Mouse (Mus musculus): ENCODE results near the gene Pusl1. TPM values are rescaled to one million over a fixed set of nuclear protein-coding genes. Genes with fewer than 3 reads are reported as not detected.

Gene Pusl1
- total and polyA plus RNA-seq, 2 experiments from 2014 or later, result 54.3 to 95.9 TPM

DNA sequence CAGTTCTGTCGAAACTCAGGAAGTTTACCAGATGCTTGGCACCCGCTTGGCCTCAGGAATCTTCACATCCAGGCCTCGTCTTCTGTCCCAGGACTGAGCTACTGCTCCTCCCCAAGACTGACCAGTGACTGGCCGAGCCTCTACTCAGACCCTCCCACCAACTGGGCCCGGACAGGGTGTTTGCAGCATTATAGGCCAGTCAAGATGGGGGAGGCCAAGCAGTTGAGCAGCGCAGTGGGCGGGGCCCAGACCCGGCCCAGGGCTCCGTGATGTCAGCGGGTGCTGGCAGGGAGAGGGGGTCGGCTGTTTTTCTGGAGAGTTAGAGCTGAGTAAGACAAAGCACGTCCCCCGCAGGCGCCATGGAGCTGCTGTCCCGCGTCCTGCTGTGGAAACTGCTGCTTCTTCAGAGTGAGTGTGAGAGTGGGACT, 52.1 kb downstream of the Pusl1 start, which contains the start of gene Mxra8:
TSS of gene Mxra8 (plus strand) at position 198 of the 428 bp plus-strand sequence.
- Histone ChIP-seq H3K9me3 (ENCODE audit: low read length) (no peaks in the 10 kb centered on the region), H3K4me1 (ENCODE audit: insufficient read depth, low read length) (no peaks in the 10 kb centered on the region; the same call in 1 of the 2 replicates), H3K36me3 (ENCODE audit: insufficient read depth, low read length) (peaks cover 7% of the 10 kb centered on the region; the same call in 1 of the 2 replicates), H3K9ac (replicated peaks; ENCODE audit: low read length, poor library complexity, severe bottlenecking) (peak within 1 kb of the TSS; percentile 24; the same call in 1 of the 2 replicates), H3K27me3 (ENCODE audit: insufficient read depth, low read length) (peaks cover 7% of the 10 kb centered on the region), H3K4me3 (ENCODE audit: low read depth, low read length) (peak within 1 kb of the TSS; percentile 30; the same call in 1 of the 2 replicates), H3K27ac (ENCODE audit: low read depth, low read length) (peak within 1 kb of the TSS; percentile 43; the same call in 1 of the 2 replicates), H3K4me2 (ENCODE audit: low read depth, low read length, poor library complexity, severe bottlenecking) (peak within 1 kb of the TSS; percentile 53)
- WGBS, result 7% methylated on average over 16 of the region's 16 CpGs
- DNase-seq (ENCODE audit: low spot score) (peak; percentile 56), ATAC-seq (ENCODE audit: low FRiP score) (peak; percentile 42; the same call in 1 of the 2 replicates)
- no peak for TF ChIP-seq CTCF (IDR thresholded peaks at IDR 0.05)

DNA sequence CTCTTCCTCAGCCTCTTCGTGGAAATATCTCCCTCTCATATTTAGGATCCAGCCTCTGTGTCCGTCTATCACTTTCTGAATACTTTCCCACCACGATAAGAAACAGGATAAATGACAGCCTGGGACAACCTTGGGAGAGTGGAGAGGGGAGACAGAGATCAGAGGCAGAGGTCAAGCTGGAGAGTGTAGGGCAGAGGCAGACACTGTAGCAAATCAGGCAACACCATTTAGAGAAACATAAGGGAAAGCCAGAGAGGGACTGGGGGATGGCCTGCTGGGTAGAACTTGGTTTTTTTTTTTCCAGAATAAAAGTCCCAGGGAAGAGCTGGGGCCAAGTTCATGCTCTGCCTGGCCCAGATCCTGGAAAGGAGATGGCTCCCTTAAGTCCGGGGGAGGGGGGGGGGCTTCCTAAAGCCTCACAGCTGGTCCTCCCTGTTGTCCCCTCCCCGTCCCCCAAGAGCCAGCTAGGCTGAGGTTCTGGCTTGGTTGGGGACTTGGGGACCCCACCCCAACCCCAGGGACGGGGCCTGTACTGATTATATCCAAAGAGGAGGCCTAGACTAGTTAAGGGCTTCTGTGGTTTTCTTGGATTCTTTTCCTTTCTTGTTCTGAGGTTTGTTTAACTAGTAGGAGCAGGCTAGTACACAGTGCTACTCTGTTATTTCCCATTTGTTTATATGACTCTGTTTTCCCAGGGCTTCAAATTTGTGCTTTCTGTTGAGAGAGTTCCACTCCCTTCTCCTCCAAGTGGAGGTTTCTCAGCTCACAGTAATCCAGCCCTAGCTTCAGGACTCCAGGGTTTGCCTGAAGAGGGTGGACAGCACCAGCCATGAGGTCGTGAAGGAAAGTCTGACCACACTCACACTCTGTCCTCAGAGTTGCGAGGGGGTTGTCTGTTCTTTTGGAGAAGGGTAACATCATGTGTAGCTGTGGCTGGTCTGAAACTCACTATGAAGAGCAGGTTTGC, 53.1 kb downstream of the Pusl1 start:
- H3K9ac ChIP-seq (replicated peaks; ENCODE audit: low read length, poor library complexity, severe bottlenecking), result no peak overlapping the region
- H3K27ac ChIP-seq (ENCODE audit: low read depth, low read length), result peak overlapping the region; percentile 43; the same call in 1 of the 2 replicates
- H3K9me3 ChIP-seq (ENCODE audit: low read length), result no peaks in the 10 kb centered on the region
- H3K4me2 ChIP-seq (ENCODE audit: low read depth, low read length, poor library complexity, severe bottlenecking), result no peak overlapping the region
- no peak for ATAC-seq (ENCODE audit: low FRiP score)
- no peaks in the 10 kb centered on the region; the same call in 1 of the 2 replicates for H3K4me1 ChIP-seq (ENCODE audit: insufficient read depth, low read length)
- H3K36me3 ChIP-seq (ENCODE audit: insufficient read depth, low read length), result peaks cover 7% of the 10 kb centered on the region; the same call in 1 of the 2 replicates
- H3K4me3 ChIP-seq (ENCODE audit: low read depth, low read length), result no peak overlapping the region
- no peak for DNase-seq (ENCODE audit: low spot score)
- TF ChIP-seq CTCF (IDR thresholded peaks at IDR 0.05), result no peak
- 58% methylated on average over 8 of the region's 8 CpGs for WGBS
- peaks cover 7% of the 10 kb centered on the region for H3K27me3 ChIP-seq (ENCODE audit: insufficient read depth, low read length)

Small RNA genes within 50 kb of the gene (microRNA-seq; reads per million reads assigned to microRNA genes)
- not detected for gene Gm22991 (ENCODE audit: borderline number of aligned reads)

Other genes starting within 250 kb of the Pusl1 start
- not detected in 2 replicates for gene Gm10563, start 246.4 kb downstream of the Pusl1 start, total RNA-seq (2014; rRNA removed)
- not detected in 2 replicates for gene Gm10563, start 246.4 kb downstream of the Pusl1 start, polyA plus RNA-seq (2015; fragmentation: Nextera tagmentation; extraction: Ambion mirVana)
- 4.1 and 6.4 TPM in 2 replicates for gene Mmp23, start 238.4 kb downstream of the Pusl1 start, total RNA-seq (2014; rRNA removed)
- gene Mmp23, start 238.4 kb downstream of the Pusl1 start, polyA plus RNA-seq (2015; fragmentation: Nextera tagmentation; extraction: Ambion mirVana), result 4.4 and 5.6 TPM in 2 replicates
- gene Mib2, start 222.6 kb downstream of the Pusl1 start, total RNA-seq (2014; rRNA removed), result 115 and 118 TPM in 2 replicates
- gene Mib2, start 222.6 kb downstream of the Pusl1 start, polyA plus RNA-seq (2015; fragmentation: Nextera tagmentation; extraction: Ambion mirVana), result 49.3 and 49.5 TPM in 2 replicates
- gene Fndc10, start 197.4 kb downstream of the Pusl1 start, total RNA-seq (2014; rRNA removed), result 43.8 and 46.4 TPM in 2 replicates
- 24.3 and 27.4 TPM in 2 replicates for gene Fndc10, start 197.4 kb downstream of the Pusl1 start, polyA plus RNA-seq (2015; fragmentation: Nextera tagmentation; extraction: Ambion mirVana)
- gene Ssu72, start 187.0 kb downstream of the Pusl1 start, total RNA-seq (2014; rRNA removed), result 84.1 and 90.7 TPM in 2 replicates
- 152 and 153 TPM in 2 replicates for gene Ssu72, start 187.0 kb downstream of the Pusl1 start, polyA plus RNA-seq (2015; fragmentation: Nextera tagmentation; extraction: Ambion mirVana)
- 51.0 and 78.0 TPM in 2 replicates for gene Tmem240, start 157.0 kb downstream of the Pusl1 start, total RNA-seq (2014; rRNA removed)
- gene Tmem240, start 157.0 kb downstream of the Pusl1 start, polyA plus RNA-seq (2015; fragmentation: Nextera tagmentation; extraction: Ambion mirVana), result 34.9 and 37.9 TPM in 2 replicates
- 52.6 and 69.1 TPM in 2 replicates for gene Atad3a, start 130.7 kb downstream of the Pusl1 start, total RNA-seq (2014; rRNA removed)
- 65.9 and 69.9 TPM in 2 replicates for gene Atad3a, start 130.7 kb downstream of the Pusl1 start, polyA plus RNA-seq (2015; fragmentation: Nextera tagmentation; extraction: Ambion mirVana)
- 42.1 and 42.5 TPM in 2 replicates for gene Vwa1, start 117.1 kb downstream of the Pusl1 start, total RNA-seq (2014; rRNA removed)
- gene Vwa1, start 117.1 kb downstream of the Pusl1 start, polyA plus RNA-seq (2015; fragmentation: Nextera tagmentation; extraction: Ambion mirVana), result 25.5 and 28.7 TPM in 2 replicates
- gene Tmem88b, start 105.9 kb downstream of the Pusl1 start, total RNA-seq (2014; rRNA removed), result 0.66 and 1.6 TPM in 2 replicates
- 0.56 and 0.65 TPM in 2 replicates for gene Tmem88b, start 105.9 kb downstream of the Pusl1 start, polyA plus RNA-seq (2015; fragmentation: Nextera tagmentation; extraction: Ambion mirVana)
- not detected in 2 replicates for gene Ankrd65, start 101.3 kb downstream of the Pusl1 start, total RNA-seq (2014; rRNA removed)
- not detected in 2 replicates for gene Ankrd65, start 101.3 kb downstream of the Pusl1 start, polyA plus RNA-seq (2015; fragmentation: Nextera tagmentation; extraction: Ambion mirVana)
- gene Mrpl20, start 88.9 kb downstream of the Pusl1 start, total RNA-seq (2014; rRNA removed), result 111 and 123 TPM in 2 replicates
- gene Mrpl20, start 88.9 kb downstream of the Pusl1 start, polyA plus RNA-seq (2015; fragmentation: Nextera tagmentation; extraction: Ambion mirVana), result 279 and 316 TPM in 2 replicates
- gene Ccnl2, start 79.3 kb downstream of the Pusl1 start, total RNA-seq (2014; rRNA removed), result 66.3 and 112 TPM in 2 replicates
- 78.6 and 88.8 TPM in 2 replicates for gene Ccnl2, start 79.3 kb downstream of the Pusl1 start, polyA plus RNA-seq (2015; fragmentation: Nextera tagmentation; extraction: Ambion mirVana)
- gene Aurkaip1, start 60.5 kb downstream of the Pusl1 start, total RNA-seq (2014; rRNA removed), result 90.9 and 102 TPM in 2 replicates
- gene Aurkaip1, start 60.5 kb downstream of the Pusl1 start, polyA plus RNA-seq (2015; fragmentation: Nextera tagmentation; extraction: Ambion mirVana), result 155 and 158 TPM in 2 replicates
- 35.5 and 37.2 TPM in 2 replicates for gene Mxra8, start 52.1 kb downstream of the Pusl1 start, total RNA-seq (2014; rRNA removed)
- 27.2 and 32.7 TPM in 2 replicates for gene Mxra8, start 52.1 kb downstream of the Pusl1 start, polyA plus RNA-seq (2015; fragmentation: Nextera tagmentation; extraction: Ambion mirVana)
- 141 and 156 TPM in 2 replicates for gene Dvl1, start 44.4 kb downstream of the Pusl1 start, total RNA-seq (2014; rRNA removed)
- 17.5 TPM in 2 replicates for gene Dvl1, start 44.4 kb downstream of the Pusl1 start, polyA plus RNA-seq (2015; fragmentation: Nextera tagmentation; extraction: Ambion mirVana)
- 0.38 and 1.2 TPM in 2 replicates for gene Tas1r3, start 28.4 kb downstream of the Pusl1 start, total RNA-seq (2014; rRNA removed)
- gene Tas1r3, start 28.4 kb downstream of the Pusl1 start, polyA plus RNA-seq (2015; fragmentation: Nextera tagmentation; extraction: Ambion mirVana), result 0.12 and 0.22 TPM in 2 replicates
- gene Cptp, start 22.3 kb downstream of the Pusl1 start, total RNA-seq (2014; rRNA removed), result 35.3 and 43.7 TPM in 2 replicates
- 27.3 and 32.1 TPM in 2 replicates for gene Cptp, start 22.3 kb downstream of the Pusl1 start, polyA plus RNA-seq (2015; fragmentation: Nextera tagmentation; extraction: Ambion mirVana)
- gene Ints11, start 22.2 kb downstream of the Pusl1 start, total RNA-seq (2014; rRNA removed), result 45.0 and 56.0 TPM in 2 replicates
- gene Ints11, start 22.2 kb downstream of the Pusl1 start, polyA plus RNA-seq (2015; fragmentation: Nextera tagmentation; extraction: Ambion mirVana), result 53.6 and 56.0 TPM in 2 replicates
- 82.6 and 99.3 TPM in 2 replicates for gene Acap3, start within 50 bp of the Pusl1 start, total RNA-seq (2014; rRNA removed)
- 63.3 and 64.5 TPM in 2 replicates for gene Acap3, start within 50 bp of the Pusl1 start, polyA plus RNA-seq (2015; fragmentation: Nextera tagmentation; extraction: Ambion mirVana)
- gene Ube2j2, start 52.0 kb upstream of the Pusl1 start, total RNA-seq (2014; rRNA removed), result 76.5 and 82.0 TPM in 2 replicates
- gene Ube2j2, start 52.0 kb upstream of the Pusl1 start, polyA plus RNA-seq (2015; fragmentation: Nextera tagmentation; extraction: Ambion mirVana), result 125 and 138 TPM in 2 replicates
- 11.7 and 13.3 TPM in 2 replicates for gene C1qtnf12, start 70.5 kb upstream of the Pusl1 start, total RNA-seq (2014; rRNA removed)
- 11.7 and 14.8 TPM in 2 replicates for gene C1qtnf12, start 70.5 kb upstream of the Pusl1 start, polyA plus RNA-seq (2015; fragmentation: Nextera tagmentation; extraction: Ambion mirVana)
- gene B3galt6, start 100.9 kb upstream of the Pusl1 start, total RNA-seq (2014; rRNA removed), result 52.5 and 57.2 TPM in 2 replicates
- 31.1 and 32.2 TPM in 2 replicates for gene B3galt6, start 100.9 kb upstream of the Pusl1 start, polyA plus RNA-seq (2015; fragmentation: Nextera tagmentation; extraction: Ambion mirVana)
- 84.8 and 105 TPM in 2 replicates for gene Sdf4, start 101.1 kb upstream of the Pusl1 start, total RNA-seq (2014; rRNA removed)
- gene Sdf4, start 101.1 kb upstream of the Pusl1 start, polyA plus RNA-seq (2015; fragmentation: Nextera tagmentation; extraction: Ambion mirVana), result 111 and 112 TPM in 2 replicates
- gene Tnfrsf4, start 122.1 kb upstream of the Pusl1 start, total RNA-seq (2014; rRNA removed), result 0.66 and 1.4 TPM in 2 replicates
- gene Tnfrsf4, start 122.1 kb upstream of the Pusl1 start, polyA plus RNA-seq (2015; fragmentation: Nextera tagmentation; extraction: Ambion mirVana), result 0.54 and 0.78 TPM in 2 replicates
- not detected in 2 replicates for gene Tnfrsf18, start 134.4 kb upstream of the Pusl1 start, total RNA-seq (2014; rRNA removed)
- gene Tnfrsf18, start 134.4 kb upstream of the Pusl1 start, polyA plus RNA-seq (2015; fragmentation: Nextera tagmentation; extraction: Ambion mirVana), result 1.5 and 2.2 TPM in 2 replicates
- 1.9 TPM in 1 of 2 replicates, not detected in the other for gene Ttll10, start 167.6 kb upstream of the Pusl1 start, total RNA-seq (2014; rRNA removed)
- gene Ttll10, start 167.6 kb upstream of the Pusl1 start, polyA plus RNA-seq (2015; fragmentation: Nextera tagmentation; extraction: Ambion mirVana), result not detected in 2 replicates
- 28.1 and 31.1 TPM in 2 replicates for gene 9430015G10Rik, start 218.2 kb upstream of the Pusl1 start, total RNA-seq (2014; rRNA removed)
- gene 9430015G10Rik, start 218.2 kb upstream of the Pusl1 start, polyA plus RNA-seq (2015; fragmentation: Nextera tagmentation; extraction: Ambion mirVana), result 22.1 and 25.2 TPM in 2 replicates
- 0.44 and 0.52 TPM in 2 replicates for gene Rnf223, start 238.7 kb upstream of the Pusl1 start, total RNA-seq (2014; rRNA removed)
- 0.20 and 0.23 TPM in 2 replicates for gene Rnf223, start 238.7 kb upstream of the Pusl1 start, polyA plus RNA-seq (2015; fragmentation: Nextera tagmentation; extraction: Ambion mirVana)

Measured in midbrain, postnatal 0 days (tissue).